Mouse (Mus musculus) embryonic facial prominence, embryonic 11.5 days (tissue): ENCODE results near the gene Prdm4. TPM values are rescaled to one million over a fixed set of nuclear protein-coding genes. Genes with fewer than 3 reads are reported as not detected.

Experiments
- ATAC-seq: fragments of 200-750 bp; cut with Nextera tagmentation; replicated peaks from 2 replicates; pipeline ENCODE4 v1.8.0; 2017; ENCODE audit warnings: low read depth; ENCODE audit not compliant: insufficient number of reproducible peaks, low FRiP score, low TSS enrichment
- DNase-seq: peaks from one replicate; pipeline ENCODE4 v3.0.0-alpha.2; 2015; ENCODE audit warnings: low spot score
- H3K27ac ChIP-seq: fragments of 300-500 bp; sonication (generic); replicated peaks from 2 replicates; pipeline ENCODE4 v1.5.1; 2014; ENCODE audit warnings: mild to moderate bottlenecking, low read depth, low read length, control low read depth
- H3K27me3 ChIP-seq: fragments of 300-500 bp; sonication (generic); 2 replicates; pipeline ENCODE4 v1.6.1; 2014; ENCODE audit warnings: mild to moderate bottlenecking, low read length, moderate library complexity, mixed read lengths; ENCODE audit not compliant: control insufficient read depth, insufficient read depth
- H3K36me3 ChIP-seq: fragments of 300-500 bp; sonication (generic); replicated peaks from 2 replicates; pipeline ENCODE4 v1.6.1; 2014; ENCODE audit warnings: low read depth, mild to moderate bottlenecking, low read length, moderate library complexity, mixed read lengths; ENCODE audit not compliant: control insufficient read depth, insufficient read depth
- H3K4me1 ChIP-seq: fragments of 300-500 bp; sonication (generic); 2 replicates; pipeline ENCODE4 v1.6.1; 2014; ENCODE audit warnings: low read length, mixed read lengths; ENCODE audit not compliant: control insufficient read depth, insufficient read depth
- H3K4me2 ChIP-seq: fragments of 300-500 bp; sonication (generic); 2 replicates; pipeline ENCODE4 v1.6.1; 2014; ENCODE audit warnings: low read depth, mild to moderate bottlenecking, control low read depth, low read length, moderate library complexity
- H3K4me3 ChIP-seq: fragments of 300-500 bp; sonication (generic); 2 replicates; pipeline ENCODE4 v1.5.1; 2014; ENCODE audit warnings: low read depth, low read length, control low read depth
- H3K9ac ChIP-seq: fragments of 300-500 bp; sonication (generic); replicated peaks from 2 replicates; pipeline ENCODE4 v1.6.1; 2014; ENCODE audit warnings: mild to moderate bottlenecking, control low read depth, low read length
- H3K9me3 ChIP-seq: fragments of 300-500 bp; sonication (generic); replicated peaks from 2 replicates; pipeline ENCODE4 v1.6.1; 2016; ENCODE audit warnings: mild to moderate bottlenecking, low read length, inconsistent platforms, mixed read lengths; ENCODE audit not compliant: control insufficient read depth
- WGBS: fragments of 180-500 bp; shearing (Covaris S2); extraction: QIAGEN DNeasy Blood & Tissue Kit; methylation state at CpG from one replicate; pipeline ENCODE4 v1.1.7; 2014; 5-methylcytosine and 5-hydroxymethylcytosine counted together
- polyA plus RNA-seq: library from polyadenylated mRNA; unstranded; fragments of >200 nt; fragmentation: Nextera tagmentation; extraction: Ambion mirVana; gene quantifications from 2 replicates; pipeline ENCODE4 v1.2.1, GENCODE M21; 2014

Gene Prdm4
- polyA plus RNA-seq, 1 experiment from 2014 or later, result 38.1 TPM

- Histone ChIP-seq H3K27me3 (no peaks in the 10 kb centered on the region), H3K27ac (no peak overlapping the region), H3K4me1 (no peaks in the 10 kb centered on the region), H3K4me2 (no peak overlapping the region), H3K36me3 (peaks cover 5% of the 10 kb centered on the region; the same call in 1 of the 2 replicates), H3K4me3 (no peak overlapping the region), H3K9ac (no peak overlapping the region), H3K9me3 (no peaks in the 10 kb centered on the region)
- WGBS, result 86% methylated on average over 6 of the region's 6 CpGs
- ATAC-seq, result no peak
- DNase-seq, result no peak
These were observed 35.0 kb upstream of the Prdm4 start for GRCm38 (mm10) chr10:85951765-85952443.

GRCm38 (mm10) chr10:85948483-85949196 is 31.7 kb upstream of the Prdm4 start:
- no peak overlapping the region for H3K4me3 ChIP-seq
- peaks cover 5% of the 10 kb centered on the region for H3K36me3 ChIP-seq
- H3K4me1 ChIP-seq, result no peaks in the 10 kb centered on the region
- H3K9ac ChIP-seq, result no peak overlapping the region
- H3K27me3 ChIP-seq, result no peaks in the 10 kb centered on the region
- H3K27ac ChIP-seq, result no peak overlapping the region
- ATAC-seq, result no peak
- no peaks in the 10 kb centered on the region for H3K9me3 ChIP-seq
- no peak for DNase-seq
- no peak overlapping the region for H3K4me2 ChIP-seq
- 94% methylated on average over 8 of the region's 8 CpGs for WGBS

GRCm38 (mm10) chr10:85936280-85936965 is 19.5 kb upstream of the Prdm4 start:
- H3K4me1 ChIP-seq, result no peaks in the 10 kb centered on the region
- no peaks in the 10 kb centered on the region for H3K9me3 ChIP-seq
- H3K4me2 ChIP-seq, result no peak overlapping the region
- no peak for ATAC-seq
- no peak overlapping the region for H3K4me3 ChIP-seq
- H3K36me3 ChIP-seq, result peaks cover 26% of the 10 kb centered on the region
- H3K9ac ChIP-seq, result no peak overlapping the region
- no peak for DNase-seq
- 94% methylated on average over 6 of the region's 6 CpGs for WGBS
- H3K27ac ChIP-seq, result no peak overlapping the region
- no peaks in the 10 kb centered on the region for H3K27me3 ChIP-seq

GRCm38 (mm10) chr10:85929962-85930361 is 13.0 kb upstream of the Prdm4 start:
- Histone ChIP-seq H3K27ac (no peak overlapping the region), H3K9me3 (no peaks in the 10 kb centered on the region), H3K9ac (no peak overlapping the region), H3K4me3 (no peak overlapping the region), H3K4me1 (no peaks in the 10 kb centered on the region; the same call in 1 of the 2 replicates), H3K4me2 (no peak overlapping the region), H3K27me3 (peaks cover 4% of the 10 kb centered on the region), H3K36me3 (no peaks in the 10 kb centered on the region)
- WGBS, result 90% methylated on average over 11 of the region's 11 CpGs
- ATAC-seq, result no peak
- DNase-seq, result no peak

GRCm38 (mm10) chr10:85929208-85929591 is 12.3 kb upstream of the Prdm4 start:
- no peaks in the 10 kb centered on the region; the same call in 1 of the 2 replicates for H3K4me1 ChIP-seq
- ATAC-seq (no peak), DNase-seq (no peak)
- no peaks in the 10 kb centered on the region for H3K9me3 ChIP-seq
- H3K27me3 ChIP-seq, result peaks cover 4% of the 10 kb centered on the region
- 57% methylated on average over 11 of the region's 11 CpGs for WGBS
- no peak overlapping the region for H3K4me3 ChIP-seq
- no peaks in the 10 kb centered on the region for H3K36me3 ChIP-seq
- no peak overlapping the region for H3K9ac ChIP-seq
- H3K27ac ChIP-seq, result no peak overlapping the region
- no peak overlapping the region; the same call in 1 of the 2 replicates for H3K4me2 ChIP-seq

- peaks cover 4% of the 10 kb centered on the region for H3K27me3 ChIP-seq
- no peaks in the 10 kb centered on the region; the same call in 1 of the 2 replicates for H3K4me1 ChIP-seq
- peak overlapping the region; percentile 54 for H3K9ac ChIP-seq
- no peaks in the 10 kb centered on the region for H3K36me3 ChIP-seq
- DNase-seq (peak; percentile 80), ATAC-seq (peak; percentile 80)
- 2% methylated on average over 63 of the region's 63 CpGs for WGBS
- H3K27ac ChIP-seq, result no peak overlapping the region
- H3K4me3 ChIP-seq, result peak overlapping the region; percentile 52
- H3K4me2 ChIP-seq, result peak overlapping the region; percentile 95
- no peaks in the 10 kb centered on the region for H3K9me3 ChIP-seq
These were observed 11.7 kb upstream of the Prdm4 start for GRCm38 (mm10) chr10:85928499-85929207.

GRCm38 (mm10) chr10:85927676-85928445 is 10.9 kb upstream of the Prdm4 start, which contains the start of gene Ascl4:
Gene Ascl4 (plus strand): TSS chr10:85927681.
- no peak for ATAC-seq
- H3K36me3 ChIP-seq, result no peaks in the 10 kb centered on the region
- peak within 1 kb of the TSS; percentile 95 for H3K4me2 ChIP-seq
- no peaks in the 10 kb centered on the region for H3K9me3 ChIP-seq
- H3K27me3 ChIP-seq, result peaks cover 4% of the 10 kb centered on the region
- H3K4me1 ChIP-seq, result no peaks in the 10 kb centered on the region; the same call in 1 of the 2 replicates
- H3K4me3 ChIP-seq, result peak within 1 kb of the TSS; percentile 52
- DNase-seq, result peak; percentile 29
- WGBS, result 2% methylated on average over 23 of the region's 23 CpGs
- H3K9ac ChIP-seq, result peak within 1 kb of the TSS; percentile 54
- H3K27ac ChIP-seq, result no peak within 1 kb of the TSS
